Mouse (Mus musculus) MEL (cell line): ENCODE measurements around the gene Prrt3. TPM values are rescaled to one million over a fixed set of nuclear protein-coding genes. Genes with fewer than 3 reads are reported as not detected.

Experiments
- DNase-seq: peaks from one replicate; pipeline ENCODE4 v3.0.0; 2011; ENCODE audit warnings: low read depth, low spot score
- H3K27ac ChIP-seq: 2 replicates; pipeline ENCODE4 v1.5.1; 2012; ENCODE audit warnings: low read depth, mild to moderate bottlenecking, control low read depth, low read length, moderate library complexity; ENCODE audit not compliant: control insufficient read depth
- H3K27me3 ChIP-seq, 2 experiments: fragments of 150-350 bp in 1 of 2; sonication (generic) in 1 of 2; 2 replicates each; pipeline ENCODE4 v1.6.1; 2012; ENCODE audit warnings: low read length in 2 of 2, mild to moderate bottlenecking in 2 of 2, improper control_type of control experiment in 1 of 2, moderate library complexity in 1 of 2; ENCODE audit not compliant: insufficient read depth in 2 of 2, control insufficient read depth in 1 of 2
- H3K36me3 ChIP-seq, 2 experiments: 2 replicates each; pipeline ENCODE4 v1.6.1; 2012 to 2014; ENCODE audit warnings: low read length in 2 of 2, improper control_type of control experiment in 1 of 2, inconsistent platforms in 1 of 2, mild to moderate bottlenecking in 1 of 2; ENCODE audit not compliant: insufficient read depth in 2 of 2, control insufficient read depth in 1 of 2
- H3K4me1 ChIP-seq, 2 experiments: fragments of 150-350 bp in 1 of 2; sonication (generic) in 1 of 2; 2 replicates each; pipeline ENCODE4 v1.6.1; 2012; ENCODE audit warnings: low read length in 2 of 2, improper control_type of control experiment in 1 of 2, mild to moderate bottlenecking in 1 of 2; ENCODE audit not compliant: insufficient read depth in 2 of 2, control insufficient read depth in 1 of 2
- H3K4me3 ChIP-seq, 2 experiments: fragments of 150-350 bp in 1 of 2; sonication (generic) in 1 of 2; 2 replicates each; pipeline ENCODE4 v1.5.1; 2012; ENCODE audit warnings: low read depth in 2 of 2, low read length in 2 of 2, mild to moderate bottlenecking in 2 of 2, moderate library complexity in 2 of 2, control low read depth in 1 of 2, improper control_type of control experiment in 1 of 2; ENCODE audit not compliant: control insufficient read depth in 1 of 2, insufficient read depth in 1 of 2
- H3K79me2 ChIP-seq: 2 replicates; pipeline ENCODE4 v1.6.1; 2012; ENCODE audit warnings: mild to moderate bottlenecking, low read length, moderate library complexity; ENCODE audit not compliant: control insufficient read depth, poor library complexity, insufficient read depth
- H3K9ac ChIP-seq: 2 replicates; pipeline ENCODE4 v1.6.1; 2012; ENCODE audit warnings: low read depth, mild to moderate bottlenecking, control low read depth, low read length, moderate library complexity; ENCODE audit not compliant: control insufficient read depth, poor library complexity, severe bottlenecking
- H3K9me3 ChIP-seq: fragments of 150-350 bp; sonication (generic); replicated peaks from 2 replicates; pipeline ENCODE4 v1.6.1; 2012; ENCODE audit warnings: mild to moderate bottlenecking, low read length, improper control_type of control experiment, moderate library complexity; ENCODE audit not compliant: insufficient read depth
- CHD1 ChIP-seq: IDR thresholded peaks from 2 replicates; pipeline ENCODE4 v1.6.1; 2012; ENCODE audit warnings: low read depth, mild to moderate bottlenecking, inconsistent platforms, low read length, improper control_type of control experiment
- CHD2 ChIP-seq: IDR thresholded peaks from 2 replicates; pipeline ENCODE4 v1.6.1; 2011; ENCODE audit warnings: low read length, improper control_type of control experiment
- CTCF ChIP-seq, 3 experiments: IDR thresholded peaks in 2 of 3; conservative IDR thresholded peaks in 1 of 3; 2 replicates each; pipeline ENCODE4 v1.5.1; 2011 to 2012; ENCODE audit warnings: low read length in 3 of 3, low read depth in 2 of 3, mild to moderate bottlenecking in 2 of 3, improper control_type of control experiment in 1 of 3, inconsistent platforms in 1 of 3, mixed read lengths in 1 of 3, moderate library complexity in 1 of 3; ENCODE audit not compliant: control insufficient read depth in 1 of 3, insufficient read depth in 1 of 3, poor library complexity in 1 of 3, severe bottlenecking in 1 of 3
- ELF1 ChIP-seq: IDR thresholded peaks from 2 replicates; pipeline ENCODE4 v1.6.1; 2014; ENCODE audit warnings: low read depth, mild to moderate bottlenecking, inconsistent platforms, low read length, improper control_type of control experiment, moderate library complexity
- EP300 ChIP-seq, 2 experiments: IDR thresholded peaks; 2 replicates each; pipeline ENCODE4 v1.6.1; 2011; ENCODE audit warnings: improper control_type of control experiment in 2 of 2, low read length in 2 of 2, low read depth in 1 of 2, mild to moderate bottlenecking in 1 of 2
- GABPA ChIP-seq: IDR thresholded peaks from 2 replicates; pipeline ENCODE4 v1.6.1; 2012; ENCODE audit warnings: low read depth, mild to moderate bottlenecking, inconsistent platforms, low read length, improper control_type of control experiment, moderate library complexity
- GATA1 ChIP-seq: IDR thresholded peaks from 2 replicates; pipeline ENCODE4 v1.6.1; 2011; ENCODE audit warnings: low read depth, low read length, improper control_type of control experiment
- JUND ChIP-seq: IDR thresholded peaks from 2 replicates; pipeline ENCODE4 v1.6.1; 2011; ENCODE audit warnings: low read depth, mild to moderate bottlenecking, improper control_type of control experiment, low read length
- MAFK ChIP-seq: IDR thresholded peaks from 2 replicates; pipeline ENCODE4 v1.6.1; 2011; ENCODE audit warnings: low read depth, mild to moderate bottlenecking, low read length, improper control_type of control experiment, borderline replicate concordance
- MAZ ChIP-seq: IDR thresholded peaks from 2 replicates; pipeline ENCODE4 v1.6.1; 2012; ENCODE audit warnings: low read depth, mild to moderate bottlenecking, inconsistent platforms, low read length, improper control_type of control experiment
- MEF2A ChIP-seq: IDR thresholded peaks from 2 replicates; pipeline ENCODE4 v1.6.1; 2014; ENCODE audit warnings: low read depth, mild to moderate bottlenecking, inconsistent platforms, low read length, improper control_type of control experiment; ENCODE audit not compliant: poor library complexity, insufficient replicate concordance, severe bottlenecking; ENCODE audit errors: extremely low read depth
- MYB ChIP-seq: IDR thresholded peaks from 2 replicates; pipeline ENCODE4 v1.6.1; 2011; ENCODE audit warnings: mild to moderate bottlenecking, low read depth, low read length, improper control_type of control experiment
- POLR2A ChIP-seq, 2 experiments: IDR thresholded peaks; 2 replicates each; pipeline ENCODE4 v1.6.1; 2011 to 2012; ENCODE audit warnings: low read length in 2 of 2, mild to moderate bottlenecking in 2 of 2, control low read depth in 1 of 2, improper control_type of control experiment in 1 of 2, low read depth in 1 of 2, moderate library complexity in 1 of 2; ENCODE audit not compliant: control insufficient read depth in 1 of 2, insufficient read depth in 1 of 2, poor library complexity in 1 of 2
- POLR2AphosphoS5 ChIP-seq: IDR thresholded peaks from 2 replicates; pipeline ENCODE4 v1.6.1; 2012; ENCODE audit warnings: low read depth, borderline replicate concordance, mild to moderate bottlenecking, inconsistent platforms, low read length, moderate library complexity, mixed read lengths
- RAD21 ChIP-seq: IDR thresholded peaks from 2 replicates; pipeline ENCODE4 v1.6.1; 2011; ENCODE audit warnings: mild to moderate bottlenecking, low read depth, low read length, improper control_type of control experiment
- SIN3A ChIP-seq: IDR thresholded peaks from 2 replicates; pipeline ENCODE4 v1.6.1; 2012; ENCODE audit warnings: low read length, improper control_type of control experiment, inconsistent platforms
- TCF12 ChIP-seq: IDR thresholded peaks from 2 replicates; pipeline ENCODE4 v1.6.1; 2014; ENCODE audit warnings: low read depth, mild to moderate bottlenecking, inconsistent platforms, low read length, improper control_type of control experiment, moderate library complexity
- UBTF ChIP-seq: IDR thresholded peaks from 2 replicates; pipeline ENCODE4 v1.6.1; 2012; ENCODE audit warnings: low read depth, mild to moderate bottlenecking, inconsistent platforms, low read length, improper control_type of control experiment, moderate library complexity, borderline replicate concordance; ENCODE audit not compliant: insufficient read depth
- USF1 ChIP-seq: IDR thresholded peaks from 2 replicates; pipeline ENCODE4 v1.6.1; 2014; ENCODE audit warnings: low read depth, mild to moderate bottlenecking, inconsistent platforms, low read length, improper control_type of control experiment, moderate library complexity
- ZC3H11A ChIP-seq: IDR thresholded peaks from 2 replicates; pipeline ENCODE4 v1.6.1; 2012; ENCODE audit warnings: low read depth, mild to moderate bottlenecking, inconsistent platforms, low read length, improper control_type of control experiment
- ZKSCAN1 ChIP-seq: IDR thresholded peaks from 2 replicates; pipeline ENCODE4 v1.6.1; 2012; ENCODE audit warnings: low read depth, mild to moderate bottlenecking, inconsistent platforms, low read length, improper control_type of control experiment, moderate library complexity
- polyA plus RNA-seq, 2 experiments: library from polyadenylated mRNA; stranded (reverse) in 1 of 2; unstranded in 1 of 2; fragments of >175 nt in 1 of 2; fragments of >200 nt in 1 of 2; gene quantifications; 2 replicates each; pipeline versions ENCODE4 v1.2.1 to v1.2.4; 2012; ENCODE audit warnings: low replicate concordance in 2 of 2, low read depth in 1 of 2; ENCODE audit not compliant: insufficient read length in 2 of 2, insufficient read depth in 1 of 2, missing spikeins in 1 of 2
- total RNA-seq: library from RNA; depleted of rRNA; stranded (reverse); fragments of 300-350 nt; gene quantifications from 2 replicates; pipeline ENCODE4 v1.2.3, GENCODE M21; 2012

Prrt3 gene
- total and polyA plus RNA-seq, 3 experiments, result 0.08 to 0.10 TPM; not detected in 1

DNA sequence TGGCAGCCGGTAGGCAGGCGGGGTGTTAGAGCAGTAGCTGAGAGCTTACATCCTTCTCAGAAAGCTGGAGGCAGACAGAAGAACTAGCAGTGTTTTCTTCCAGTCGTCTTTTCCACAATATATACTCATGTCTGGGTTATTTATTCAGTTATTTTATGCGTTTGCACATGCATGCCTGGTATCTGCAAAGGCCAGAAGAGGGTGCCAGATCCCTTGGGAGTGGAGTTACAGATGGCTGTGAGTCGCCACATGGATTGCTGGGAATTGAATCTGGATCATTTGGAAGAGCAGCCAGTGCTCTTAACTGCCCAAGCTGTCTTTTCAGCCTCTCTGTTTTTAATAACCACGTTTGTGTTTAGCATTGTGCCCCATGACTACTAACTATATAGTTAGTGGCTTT is 39.9 kb upstream of the Prrt3 start:
- no peak overlapping the region for H3K4me3 ChIP-seq
- H3K27ac ChIP-seq, result no peak overlapping the region
- peaks cover 0 to 9% of the 10 kb centered on the region in 2 experiments; a peak in 2 of 4 replicates for H3K36me3 ChIP-seq
- no peaks in the 10 kb centered on the region for H3K27me3 ChIP-seq
- H3K9me3 ChIP-seq, result no peaks in the 10 kb centered on the region
- DNase-seq, result no peak
- H3K79me2 ChIP-seq, result no peaks in the 10 kb centered on the region
- H3K4me1 ChIP-seq, result no peaks in the 10 kb centered on the region
- TF ChIP-seq MEF2A (no peak), POLR2AphosphoS5 (no peak), RAD21 (no peak), MAFK (no peak), MAZ (no peak), EP300 (IDR thresholded peaks at IDR 0.05; ENCODE audit: low read depth in 1 of 2, low read length in 2 of 2) (no peak), ZC3H11A (no peak), GABPA (no peak), CHD2 (no peak)
- TF ChIP-seq, all 39 proteins: peak for 0
- H3K9ac ChIP-seq, result no peak overlapping the region

DNA sequence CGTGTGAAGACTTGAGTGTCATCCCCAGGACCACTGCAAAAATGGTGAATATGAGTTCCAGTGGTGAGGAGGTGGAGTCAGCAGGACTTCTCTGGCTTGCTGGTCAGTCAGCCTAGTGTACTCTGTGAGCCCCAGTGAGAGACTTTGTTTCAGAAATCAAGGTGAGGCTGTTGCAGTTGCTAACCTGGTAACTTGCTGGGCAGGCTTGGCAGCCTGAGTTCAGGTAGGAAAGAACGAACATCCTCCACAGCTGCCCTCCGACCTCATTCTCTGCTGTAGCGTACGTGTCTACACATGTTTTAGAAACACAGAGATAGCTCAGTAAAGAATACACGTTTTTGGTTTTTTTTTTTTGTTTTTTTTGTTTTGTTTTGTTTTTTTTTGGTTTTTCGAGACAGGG is 33.2 kb upstream of the Prrt3 start:
- Histone ChIP-seq H3K27me3 (no peaks in the 10 kb centered on the region), H3K9me3 (no peaks in the 10 kb centered on the region), H3K27ac (no peak overlapping the region), H3K36me3 (peaks cover 5 to 10% of the 10 kb centered on the region in 2 experiments; a peak in 3 of 4 replicates), H3K79me2 (peaks cover 18% of the 10 kb centered on the region), H3K9ac (no peak overlapping the region), H3K4me1 (peaks cover 6 to 8% of the 10 kb centered on the region in 2 experiments; a peak in 3 of 4 replicates)
- no peak for DNase-seq
- TF ChIP-seq ZKSCAN1, result no peak
- TF ChIP-seq UBTF, result no peak
- no peak for TF ChIP-seq GATA1
- no peak for TF ChIP-seq ELF1
- TF ChIP-seq TCF12, result no peak
- no peak for TF ChIP-seq POLR2A (IDR thresholded peaks at IDR 0.05; ENCODE audit: control insufficient read depth in 1 of 2, insufficient read depth in 1 of 2, low read depth in 1 of 2, low read length in 2 of 2, poor library complexity in 1 of 2)
- TF ChIP-seq SIN3A, result no peak
- TF ChIP-seq CTCF (IDR thresholded peaks at IDR 0.05 in 2 of 3, conservative IDR thresholded peaks at IDR 0.05 in 1 of 3; ENCODE audit: control insufficient read depth in 1 of 3, insufficient read depth in 1 of 3, low read depth in 2 of 3, low read length in 3 of 3, poor library complexity in 1 of 3, severe bottlenecking in 1 of 3), result no peak
- no peak for TF ChIP-seq USF1
- TF ChIP-seq MEF2A, result no peak
- TF ChIP-seq JUND, result no peak
- no peak for TF ChIP-seq MAZ
- no peak for TF ChIP-seq MYB
- no peak for TF ChIP-seq CHD2
- no peak for TF ChIP-seq CHD1
- TF ChIP-seq, all 39 proteins: peak for 0
- H3K4me3 ChIP-seq, result no peak overlapping the region
